Mouse (Mus musculus): ENCODE data around the gene Kif26b.

Kif26b gene

DNA sequence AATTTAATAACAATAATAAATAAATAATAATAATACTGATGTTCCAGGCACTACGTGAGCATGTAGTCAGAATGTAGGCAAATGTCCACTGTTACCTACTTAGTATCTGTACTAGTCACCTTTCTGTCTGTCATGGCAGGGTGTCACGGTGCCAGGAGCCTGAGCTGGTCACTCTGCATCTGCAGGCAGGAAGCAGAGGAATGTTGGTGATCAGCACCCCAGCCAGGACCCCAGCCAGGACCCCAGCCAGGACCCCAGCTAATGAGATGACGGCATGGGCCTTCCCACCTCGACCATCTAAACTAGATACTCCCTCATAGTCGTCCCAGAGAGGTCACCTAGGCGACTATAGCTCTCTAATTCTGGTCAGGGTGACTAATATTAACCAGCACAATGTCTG is 288.6 kb downstream of the Kif26b start:
- no peak for DNase-seq (ENCODE audit: low read depth, low spot score)
- Histone ChIP-seq H3K27me3 (ENCODE audit: control insufficient read depth, insufficient read depth, low read length, poor library complexity, severe bottlenecking) (no peaks in the 10 kb centered on the region), H3K36me3 (ENCODE audit: control insufficient read depth, insufficient read depth, low read length, poor library complexity, severe bottlenecking) (no peaks in the 10 kb centered on the region)

DNA sequence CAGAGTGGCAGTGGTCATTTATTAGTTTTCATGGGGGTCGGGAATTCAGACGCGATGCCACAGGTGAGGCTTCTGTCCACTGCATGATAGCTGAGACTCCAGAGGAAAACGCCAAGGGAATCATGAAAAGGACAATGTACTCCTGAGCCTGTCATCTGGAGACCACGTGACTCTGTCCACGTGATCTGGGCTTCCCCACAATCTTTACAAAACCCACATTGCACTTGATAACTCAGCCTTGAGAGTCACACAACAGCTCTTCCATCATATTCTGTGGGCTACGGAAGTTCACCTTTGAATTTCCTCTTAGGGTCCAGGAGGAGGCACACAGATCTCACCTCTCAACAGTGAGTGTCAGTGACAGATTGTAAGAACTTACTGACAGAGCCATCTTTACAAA is 290.1 kb downstream of the Kif26b start:
- Histone ChIP-seq H3K36me3 (ENCODE audit: control insufficient read depth, insufficient read depth, low read length, poor library complexity, severe bottlenecking) (no peaks in the 10 kb centered on the region), H3K27me3 (ENCODE audit: control insufficient read depth, insufficient read depth, low read length, poor library complexity, severe bottlenecking) (no peaks in the 10 kb centered on the region)
- DNase-seq (ENCODE audit: low read depth, low spot score) = no peak

DNA sequence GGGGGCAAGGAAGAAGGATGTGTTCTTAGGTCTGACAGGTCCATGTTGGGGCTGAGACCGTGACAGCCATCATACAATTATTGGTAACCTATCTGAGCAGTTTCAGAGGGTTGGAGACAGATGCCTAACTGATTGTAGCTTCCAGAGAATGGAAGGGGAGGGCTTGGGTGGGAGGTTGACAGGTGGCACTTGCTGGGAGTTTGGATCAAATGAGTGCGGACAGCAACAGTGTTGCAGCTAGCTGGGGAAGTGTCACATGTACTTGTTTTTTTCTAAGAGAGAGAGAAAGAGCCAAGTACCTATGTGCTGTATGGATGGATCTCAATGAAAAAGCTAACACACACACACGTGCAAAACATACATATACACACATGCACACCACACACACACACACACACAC is 291.2 kb downstream of the Kif26b start:
- H3K36me3 ChIP-seq (ENCODE audit: control insufficient read depth, insufficient read depth, low read length, poor library complexity, severe bottlenecking) = no peaks in the 10 kb centered on the region
- DNase-seq (ENCODE audit: low read depth, low spot score) = no peak
- no peaks in the 10 kb centered on the region for H3K27me3 ChIP-seq (ENCODE audit: control insufficient read depth, insufficient read depth, low read length, poor library complexity, severe bottlenecking)

DNA sequence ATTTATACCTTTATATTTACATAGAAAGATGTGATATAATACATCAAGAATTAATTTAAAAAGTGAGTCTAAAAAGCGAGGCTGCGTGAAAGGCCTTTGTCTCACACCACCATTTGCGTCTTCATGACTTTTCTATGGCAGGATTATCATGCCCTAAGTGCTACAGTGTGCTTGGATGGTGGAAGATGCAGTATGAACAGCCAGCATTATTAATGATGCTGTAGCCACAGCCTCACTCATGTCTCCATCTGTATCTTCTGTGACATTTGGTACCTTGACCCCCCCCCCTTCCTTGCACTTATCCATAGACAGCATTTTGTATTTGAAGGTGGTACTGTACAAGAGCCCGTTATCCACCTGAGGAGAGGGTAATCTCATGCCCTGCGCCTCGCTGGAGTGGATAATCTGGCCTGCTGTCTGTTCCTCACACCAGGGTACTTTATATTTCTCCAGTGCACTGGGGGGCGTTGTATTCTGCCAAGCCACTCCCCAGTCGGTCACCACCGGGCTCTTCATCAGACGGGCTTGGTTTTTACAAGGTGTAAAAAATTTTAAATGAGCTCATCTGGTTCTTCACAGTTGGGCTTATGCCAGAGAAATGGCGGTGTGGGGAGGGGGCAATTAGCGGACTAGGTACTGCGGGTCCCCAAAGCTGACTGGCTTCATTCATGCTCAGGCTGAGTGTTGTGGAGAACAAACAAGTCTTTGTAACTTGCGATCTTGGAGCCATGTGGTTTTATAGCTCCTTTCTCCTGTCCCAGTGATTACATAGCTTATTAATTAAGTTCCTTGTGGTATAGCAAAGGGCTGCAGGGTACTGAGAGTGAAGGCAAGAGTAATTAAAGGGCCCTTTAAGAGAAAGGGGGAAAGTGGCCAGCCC is 291.9 kb downstream of the Kif26b start:
- Histone ChIP-seq H3K27me3 (ENCODE audit: control insufficient read depth, insufficient read depth, low read length, poor library complexity, severe bottlenecking) (no peaks in the 10 kb centered on the region), H3K36me3 (ENCODE audit: control insufficient read depth, insufficient read depth, low read length, poor library complexity, severe bottlenecking) (no peaks in the 10 kb centered on the region)
- DNase-seq (ENCODE audit: low read depth, low spot score) = no peak

DNA sequence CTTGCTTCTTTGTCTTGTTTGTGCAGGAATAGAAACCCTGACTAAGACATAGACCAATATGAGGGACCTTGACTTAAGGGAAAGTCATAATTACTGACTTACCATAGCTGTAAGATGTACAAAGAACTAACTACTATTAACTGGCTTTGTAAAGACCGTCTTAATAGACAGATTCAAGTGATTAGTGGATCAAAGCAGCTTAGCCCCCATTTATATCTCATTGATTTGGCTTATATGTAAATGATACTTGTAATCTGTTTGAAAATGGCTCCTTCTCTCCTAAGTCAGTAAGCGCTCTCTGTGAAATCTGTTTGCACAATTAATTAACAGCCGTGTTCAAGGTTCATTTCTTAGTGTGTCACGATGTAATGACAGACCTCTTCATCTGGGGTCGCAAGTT is 295.9 kb downstream of the Kif26b start:
- no peak for DNase-seq (ENCODE audit: low read depth, low spot score)
- no peaks in the 10 kb centered on the region for H3K27me3 ChIP-seq (ENCODE audit: control insufficient read depth, insufficient read depth, low read length, poor library complexity, severe bottlenecking)
- H3K36me3 ChIP-seq (ENCODE audit: control insufficient read depth, insufficient read depth, low read length, poor library complexity, severe bottlenecking) = no peaks in the 10 kb centered on the region

DNA sequence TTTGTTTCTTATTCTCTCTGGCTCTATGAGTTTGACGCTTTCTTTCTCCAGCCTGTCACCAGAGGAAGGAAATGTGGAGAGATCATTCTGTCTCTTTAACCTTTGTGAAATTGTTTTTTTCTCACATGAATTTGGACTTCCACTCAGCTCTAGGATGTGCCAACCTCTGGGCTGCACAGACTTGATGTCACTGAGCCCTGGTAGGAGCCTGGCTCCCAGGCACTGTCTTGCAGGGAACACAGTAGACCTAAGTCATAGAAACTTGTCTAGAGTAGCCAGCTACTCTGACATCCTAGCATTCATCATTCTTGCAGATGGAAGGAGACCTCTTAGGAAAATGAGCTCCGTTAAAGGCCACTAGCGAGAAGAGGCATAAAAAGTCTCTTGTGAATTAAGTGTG is 298.3 kb downstream of the Kif26b start:
- DNase-seq (ENCODE audit: low read depth, low spot score) = no peak
- Histone ChIP-seq H3K27me3 (ENCODE audit: control insufficient read depth, insufficient read depth, low read length, poor library complexity, severe bottlenecking) (no peaks in the 10 kb centered on the region), H3K36me3 (ENCODE audit: control insufficient read depth, insufficient read depth, low read length, poor library complexity, severe bottlenecking) (no peaks in the 10 kb centered on the region)

DNA sequence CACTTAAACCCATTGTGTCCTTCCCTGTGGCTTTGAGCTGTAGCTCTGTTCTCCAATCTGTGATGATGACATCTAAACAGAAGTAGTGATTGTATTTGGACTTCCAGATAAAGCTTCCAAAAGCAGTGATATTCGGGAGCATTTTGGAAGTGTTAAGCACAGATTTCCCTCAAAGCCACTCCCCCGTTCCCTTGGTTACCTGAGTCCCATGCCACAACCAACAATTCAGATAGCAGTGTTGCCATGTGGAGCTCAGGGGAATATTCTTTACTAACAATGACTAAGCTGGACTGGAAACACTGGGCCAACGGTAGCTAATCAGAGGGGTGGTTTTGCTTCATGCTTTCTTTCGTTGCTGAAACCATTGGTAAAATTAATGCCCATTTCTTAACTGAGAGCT is 300.5 kb downstream of the Kif26b start:
- no peak for DNase-seq (ENCODE audit: low read depth, low spot score)
- Histone ChIP-seq H3K36me3 (ENCODE audit: control insufficient read depth, insufficient read depth, low read length, poor library complexity, severe bottlenecking) (no peaks in the 10 kb centered on the region), H3K27me3 (ENCODE audit: control insufficient read depth, insufficient read depth, low read length, poor library complexity, severe bottlenecking) (no peaks in the 10 kb centered on the region)

DNA sequence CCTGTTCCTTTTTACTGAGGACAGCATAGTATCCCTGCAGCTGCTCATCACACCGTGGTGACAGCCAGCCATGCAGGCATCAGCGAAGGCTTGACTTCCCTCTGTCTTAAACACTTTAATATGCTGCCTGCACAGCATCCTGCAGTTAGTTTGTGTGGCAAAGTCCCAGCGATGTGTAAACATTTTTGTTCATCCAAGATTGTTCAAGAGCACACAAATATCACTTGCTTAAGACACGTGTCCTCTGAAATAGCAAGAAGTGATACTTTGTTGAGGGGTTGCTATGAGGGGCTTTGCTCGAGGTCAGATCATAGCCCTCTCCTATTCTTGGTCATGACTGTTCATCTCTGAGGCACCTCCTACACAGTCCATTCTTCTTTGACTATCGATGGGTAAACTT is 303.6 kb downstream of the Kif26b start:
- no peaks in the 10 kb centered on the region for H3K27me3 ChIP-seq (ENCODE audit: control insufficient read depth, insufficient read depth, low read length, poor library complexity, severe bottlenecking)
- DNase-seq (ENCODE audit: low read depth, low spot score) = no peak
- no peaks in the 10 kb centered on the region for H3K36me3 ChIP-seq (ENCODE audit: control insufficient read depth, insufficient read depth, low read length, poor library complexity, severe bottlenecking)

DNA sequence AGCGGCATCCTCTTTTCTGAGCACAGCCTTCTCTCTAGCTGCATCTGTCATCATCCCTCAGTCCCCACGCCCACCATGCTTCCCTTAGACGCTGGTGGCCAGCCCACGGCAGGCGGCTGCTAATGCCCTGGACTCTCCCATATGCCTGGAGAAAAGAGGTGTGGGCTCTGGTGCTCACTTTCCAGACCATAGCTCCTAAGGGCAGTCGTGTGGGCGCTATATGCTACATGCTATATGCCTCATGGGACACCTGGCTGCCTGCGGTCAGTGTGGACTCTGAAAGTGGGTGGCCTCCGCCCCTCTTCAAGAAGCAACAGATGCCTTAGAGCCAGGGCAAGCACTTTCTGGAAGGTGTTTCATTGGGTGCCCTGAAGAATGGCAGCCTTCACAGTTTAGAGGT is 306.9 kb downstream of the Kif26b start:
- Histone ChIP-seq H3K27me3 (ENCODE audit: control insufficient read depth, insufficient read depth, low read length, poor library complexity, severe bottlenecking) (no peaks in the 10 kb centered on the region), H3K36me3 (ENCODE audit: control insufficient read depth, insufficient read depth, low read length, poor library complexity, severe bottlenecking) (no peaks in the 10 kb centered on the region)
- no peak for DNase-seq (ENCODE audit: low read depth, low spot score)

DNA sequence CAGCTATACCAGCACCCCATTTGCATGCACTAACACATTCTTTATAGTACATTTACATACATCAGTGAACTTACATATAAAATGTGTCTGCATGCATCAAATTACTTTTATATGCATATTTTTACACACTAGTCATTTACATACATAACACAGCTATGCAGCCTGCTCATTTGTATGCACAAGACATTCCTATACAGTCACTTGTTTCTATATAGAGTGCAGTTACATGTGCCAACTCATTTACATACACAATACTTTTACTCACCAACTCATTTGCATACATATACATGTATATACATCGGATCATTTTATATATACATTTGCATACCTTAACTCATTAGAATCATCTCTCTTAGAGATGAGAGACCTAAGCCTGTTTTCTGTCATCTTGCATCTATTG is 308.1 kb downstream of the Kif26b start:
- Histone ChIP-seq H3K36me3 (ENCODE audit: control insufficient read depth, insufficient read depth, low read length, poor library complexity, severe bottlenecking) (no peaks in the 10 kb centered on the region), H3K27me3 (ENCODE audit: control insufficient read depth, insufficient read depth, low read length, poor library complexity, severe bottlenecking) (no peaks in the 10 kb centered on the region)
- no peak for DNase-seq (ENCODE audit: low read depth, low spot score)

DNA sequence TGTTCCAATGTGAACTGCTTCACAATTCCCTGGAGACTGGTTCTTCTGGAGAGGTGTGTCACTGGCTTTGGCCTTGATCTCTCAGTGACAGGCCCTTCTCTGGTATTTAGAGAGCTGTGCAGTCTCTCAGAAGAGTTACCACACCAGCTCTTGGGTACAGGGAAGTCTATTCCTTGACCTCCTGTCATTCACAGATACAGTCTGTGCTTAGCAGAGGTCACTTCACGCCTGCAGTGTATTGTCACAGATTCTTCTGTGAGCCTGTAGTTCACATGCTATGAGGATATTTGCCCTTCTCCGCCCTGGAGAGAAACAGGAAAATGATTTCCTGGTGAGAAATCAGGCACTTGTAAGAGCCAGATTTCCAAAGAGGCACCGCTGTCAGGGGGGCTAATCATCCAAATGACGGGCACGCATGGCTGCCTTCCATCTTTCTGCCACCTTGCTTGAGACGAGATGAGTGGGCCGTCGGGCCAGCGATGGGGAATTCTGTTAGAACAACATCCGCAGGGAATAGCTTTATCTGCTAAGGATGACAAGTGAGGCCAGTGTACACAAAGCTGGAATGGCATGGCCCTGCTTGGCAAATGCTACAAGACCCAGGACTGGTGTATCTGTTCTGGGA is 309.9 kb downstream of the Kif26b start:
- no peaks in the 10 kb centered on the region for H3K27me3 ChIP-seq (ENCODE audit: control insufficient read depth, insufficient read depth, low read length, poor library complexity, severe bottlenecking)
- H3K36me3 ChIP-seq (ENCODE audit: control insufficient read depth, insufficient read depth, low read length, poor library complexity, severe bottlenecking) = no peaks in the 10 kb centered on the region
- no peak for DNase-seq (ENCODE audit: low read depth, low spot score)

DNA sequence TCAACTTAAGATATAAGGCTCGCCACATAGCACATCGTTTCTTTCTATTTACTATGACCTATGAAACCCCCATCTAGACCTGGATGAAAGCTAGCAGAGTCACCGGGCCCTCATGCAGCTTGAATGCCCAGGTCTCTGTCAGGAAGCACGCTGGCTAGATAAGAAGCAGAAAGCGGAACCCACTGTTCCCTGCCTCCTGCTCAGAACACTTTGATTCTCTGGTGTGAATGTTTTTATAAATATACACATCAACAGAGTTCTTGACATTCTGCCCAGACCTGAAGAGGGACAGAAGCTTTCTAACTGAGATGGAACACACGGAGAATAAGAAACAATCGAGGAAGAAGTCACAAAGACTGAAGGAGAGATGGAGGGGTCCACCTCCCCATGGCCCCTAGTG is 311.4 kb downstream of the Kif26b start:
- Histone ChIP-seq H3K27me3 (ENCODE audit: control insufficient read depth, insufficient read depth, low read length, poor library complexity, severe bottlenecking) (no peaks in the 10 kb centered on the region), H3K36me3 (ENCODE audit: control insufficient read depth, insufficient read depth, low read length, poor library complexity, severe bottlenecking) (no peaks in the 10 kb centered on the region)
- DNase-seq (ENCODE audit: low read depth, low spot score) = no peak

DNA sequence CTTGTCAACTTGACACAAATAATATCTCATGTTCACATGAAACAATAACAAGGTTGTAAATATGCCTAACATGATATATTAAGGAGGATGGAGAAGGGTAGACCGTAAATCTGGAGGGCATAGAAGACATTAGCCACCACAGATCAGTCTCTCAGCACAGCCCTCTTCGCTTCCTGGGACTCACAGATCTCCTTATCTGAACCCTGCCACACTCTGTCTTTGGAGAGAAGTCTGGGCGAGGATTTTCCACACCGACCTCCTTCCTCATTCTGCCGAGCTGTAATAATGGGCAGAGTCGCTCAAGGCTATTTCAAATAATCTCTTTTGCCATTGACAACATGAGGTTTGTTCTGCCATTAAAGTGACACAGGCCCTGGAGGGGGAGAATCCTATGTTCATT is 315.9 kb downstream of the Kif26b start:
- no peak for DNase-seq (ENCODE audit: low read depth, low spot score)
- H3K36me3 ChIP-seq (ENCODE audit: control insufficient read depth, insufficient read depth, low read length, poor library complexity, severe bottlenecking) = no peaks in the 10 kb centered on the region
- no peaks in the 10 kb centered on the region for H3K27me3 ChIP-seq (ENCODE audit: control insufficient read depth, insufficient read depth, low read length, poor library complexity, severe bottlenecking)

DNA sequence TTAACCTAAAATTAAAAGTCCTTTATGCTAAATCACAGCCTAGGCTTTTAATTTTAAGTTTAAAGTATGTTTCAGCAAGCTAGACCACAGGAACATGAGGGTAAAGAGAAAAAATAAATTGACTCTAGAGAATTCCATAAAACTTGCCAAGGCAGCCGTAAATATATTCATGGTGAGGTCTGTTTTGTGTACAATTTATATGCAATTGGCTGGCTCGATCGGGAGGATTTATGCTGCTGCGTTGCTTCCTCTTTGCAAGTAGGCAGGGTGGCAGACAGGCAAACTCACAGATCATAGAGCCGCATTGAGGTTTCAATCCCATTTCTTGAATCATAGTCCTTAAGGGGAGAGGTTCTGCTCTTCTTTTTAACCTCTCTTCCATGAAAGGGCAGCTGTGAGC is 318.6 kb downstream of the Kif26b start:
- Histone ChIP-seq H3K27me3 (ENCODE audit: control insufficient read depth, insufficient read depth, low read length, poor library complexity, severe bottlenecking) (no peaks in the 10 kb centered on the region), H3K36me3 (ENCODE audit: control insufficient read depth, insufficient read depth, low read length, poor library complexity, severe bottlenecking) (no peaks in the 10 kb centered on the region)
- DNase-seq (ENCODE audit: low read depth, low spot score) = no peak

DNA sequence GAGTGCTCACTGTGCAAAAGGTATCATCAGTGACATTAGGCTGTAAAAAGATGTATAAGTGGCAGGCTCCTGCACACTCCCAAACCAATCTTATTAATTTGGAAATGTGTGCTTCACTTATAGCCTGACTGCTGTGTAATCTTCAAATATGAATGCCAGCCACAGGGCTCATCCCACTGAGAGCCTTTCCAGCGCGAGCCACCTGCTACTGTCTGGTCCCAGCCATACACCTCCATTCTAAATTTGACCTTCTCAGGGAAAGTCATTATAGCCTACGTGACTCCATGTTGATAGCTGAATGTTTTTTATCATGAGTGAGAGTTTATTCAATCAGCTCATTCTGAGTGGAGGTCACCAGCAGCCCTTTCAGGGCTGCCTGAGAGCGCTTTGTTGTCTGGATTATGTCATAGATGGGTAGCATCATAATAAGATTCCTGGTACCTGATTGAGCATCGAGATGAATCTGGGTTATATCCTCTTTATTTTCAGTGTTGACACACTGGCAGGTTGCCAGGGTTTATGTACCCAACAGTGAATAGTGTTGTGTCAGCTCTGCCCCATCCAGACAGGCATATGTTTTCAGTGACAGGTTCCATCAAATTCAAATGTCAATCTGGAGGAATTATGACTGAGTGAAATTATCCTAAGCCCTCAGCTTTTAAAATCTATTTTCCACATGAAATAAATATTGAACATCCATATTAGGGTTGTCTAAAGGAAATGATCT is 319.6 kb downstream of the Kif26b start:
- no peaks in the 10 kb centered on the region for H3K36me3 ChIP-seq (ENCODE audit: control insufficient read depth, insufficient read depth, low read length, poor library complexity, severe bottlenecking)
- H3K27me3 ChIP-seq (ENCODE audit: control insufficient read depth, insufficient read depth, low read length, poor library complexity, severe bottlenecking) = no peaks in the 10 kb centered on the region
- no peak for DNase-seq (ENCODE audit: low read depth, low spot score)

All from splenic B cell, adult 2 months (primary cell).